Mouse (Mus musculus): Measurements from ENCODE around the gene Gstm3. TPM values are rescaled to one million over a fixed set of nuclear protein-coding genes. Genes with fewer than 3 reads are reported as not detected.

Gene Gstm3
- polyA plus RNA-seq, 1 experiment from 2014 or later: 54.0 TPM

DNA sequence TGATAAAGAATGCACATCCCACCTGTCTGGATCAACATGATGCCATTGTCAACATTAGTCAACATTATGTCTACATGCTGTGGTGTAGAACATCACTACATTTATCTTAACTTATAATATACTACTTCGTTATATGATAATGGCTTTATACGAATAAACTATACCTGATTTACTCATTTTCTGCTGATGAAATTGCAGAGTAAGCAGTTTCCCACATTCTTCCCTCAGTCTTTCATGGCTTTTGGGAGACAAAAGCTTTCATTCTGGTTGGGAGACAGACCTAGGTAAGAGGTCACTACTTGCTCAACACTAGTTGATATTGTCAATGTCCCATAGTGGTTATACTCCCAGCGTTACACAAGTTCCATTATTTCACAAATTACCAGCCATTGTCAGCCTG is 43.7 kb downstream of the Gstm3 start:
- H3K9ac ChIP-seq (ENCODE audit: low read length): no peak overlapping the region
- no peaks in the 10 kb centered on the region for H3K9me3 ChIP-seq (ENCODE audit: control insufficient read depth, low read length)
- no peaks in the 10 kb centered on the region for H3K4me1 ChIP-seq (replicated peaks; ENCODE audit: control insufficient read depth, insufficient read depth)
- DNase-seq (ENCODE audit: low spot score) (no peak), ATAC-seq (ENCODE audit: low FRiP score, low TSS enrichment) (no peak)
- TF ChIP-seq CTCF (IDR thresholded peaks at IDR 0.05; ENCODE audit: low read depth) (no peak), EP300 (optimal IDR thresholded peaks at IDR 0.05) (no peak)
- H3K27me3 ChIP-seq (ENCODE audit: control insufficient read depth, insufficient read depth, low read length): no peaks in the 10 kb centered on the region
- H3K36me3 ChIP-seq (ENCODE audit: control insufficient read depth, insufficient read depth, low read length): no peaks in the 10 kb centered on the region
- WGBS: 86% methylated on average over 3 of the region's 3 CpGs
- no peak overlapping the region for H3K4me2 ChIP-seq (replicated peaks; ENCODE audit: low read depth)
- no peak overlapping the region for H3K27ac ChIP-seq (replicated peaks)
- no peak overlapping the region for H3K4me3 ChIP-seq (ENCODE audit: low read depth, low read length)

DNA sequence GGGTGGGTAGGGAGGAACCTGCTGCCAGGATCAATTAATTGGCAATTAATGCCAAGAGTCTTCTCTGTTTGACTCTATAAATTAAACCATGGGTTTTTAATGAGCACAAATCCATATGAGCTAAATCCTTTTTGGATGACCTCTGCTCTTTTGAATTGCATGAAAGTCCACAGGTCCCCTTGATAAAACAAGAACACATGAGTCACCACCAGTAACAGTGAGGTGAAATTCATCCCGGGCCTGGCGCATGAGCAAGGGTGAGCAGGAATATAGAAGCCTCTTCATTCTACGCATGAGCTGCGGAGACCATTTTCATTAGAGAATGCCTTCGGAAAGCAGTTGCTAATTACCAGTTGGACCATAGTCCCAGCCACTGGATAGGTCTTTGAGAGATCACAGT is 48.7 kb downstream of the Gstm3 start:
- Histone ChIP-seq H3K36me3 (ENCODE audit: control insufficient read depth, insufficient read depth, low read length) (no peaks in the 10 kb centered on the region), H3K4me2 (replicated peaks; ENCODE audit: low read depth) (no peak overlapping the region), H3K27me3 (ENCODE audit: control insufficient read depth, insufficient read depth, low read length) (no peaks in the 10 kb centered on the region), H3K27ac (replicated peaks) (no peak overlapping the region), H3K9me3 (ENCODE audit: control insufficient read depth, low read length) (no peaks in the 10 kb centered on the region), H3K4me1 (replicated peaks; ENCODE audit: control insufficient read depth, insufficient read depth) (no peaks in the 10 kb centered on the region), H3K4me3 (ENCODE audit: low read depth, low read length) (no peak overlapping the region), H3K9ac (ENCODE audit: low read length) (no peak overlapping the region)
- 84% methylated on average over 5 of the region's 5 CpGs for WGBS
- TF ChIP-seq CTCF (IDR thresholded peaks at IDR 0.05; ENCODE audit: low read depth) (no peak), EP300 (optimal IDR thresholded peaks at IDR 0.05) (no peak)
- no peak for ATAC-seq (ENCODE audit: low FRiP score, low TSS enrichment)
- DNase-seq (ENCODE audit: low spot score): no peak

DNA sequence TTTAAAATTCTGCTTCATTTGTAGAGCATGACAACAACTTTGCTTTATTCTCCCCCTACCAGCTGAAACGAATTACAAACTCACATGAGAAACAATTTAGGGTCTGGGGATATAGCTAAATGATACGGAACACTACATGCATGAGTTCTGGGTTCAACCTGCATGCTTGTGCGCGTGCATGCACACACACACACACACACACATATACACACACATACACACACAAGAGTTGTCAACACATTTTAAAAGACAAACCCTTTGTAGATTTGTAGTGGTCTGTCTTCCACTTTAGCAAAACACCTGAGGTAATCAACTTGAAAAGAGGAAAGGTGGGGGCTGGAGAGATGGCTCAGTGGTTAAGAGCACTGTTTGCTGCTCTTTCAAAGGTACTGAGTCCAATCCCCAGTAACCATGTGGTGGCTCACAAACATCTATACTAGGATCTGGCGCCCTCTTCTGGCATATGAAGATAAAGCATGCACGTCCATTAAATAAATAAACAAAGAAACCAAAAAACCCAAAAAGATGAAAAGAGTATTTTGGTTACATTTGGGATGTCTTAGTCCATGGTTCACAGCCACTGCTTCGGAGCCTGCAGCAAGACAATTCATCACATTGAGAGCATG is 51.2 kb downstream of the Gstm3 start:
- Histone ChIP-seq H3K4me3 (ENCODE audit: low read depth, low read length) (no peak overlapping the region), H3K36me3 (ENCODE audit: control insufficient read depth, insufficient read depth, low read length) (no peaks in the 10 kb centered on the region), H3K4me1 (replicated peaks; ENCODE audit: control insufficient read depth, insufficient read depth) (no peaks in the 10 kb centered on the region), H3K4me2 (replicated peaks; ENCODE audit: low read depth) (no peak overlapping the region), H3K27ac (replicated peaks) (no peak overlapping the region), H3K27me3 (ENCODE audit: control insufficient read depth, insufficient read depth, low read length) (no peaks in the 10 kb centered on the region), H3K9ac (ENCODE audit: low read length) (no peak overlapping the region), H3K9me3 (ENCODE audit: control insufficient read depth, low read length) (no peaks in the 10 kb centered on the region)
- TF ChIP-seq CTCF (IDR thresholded peaks at IDR 0.05; ENCODE audit: low read depth): peak; percentile 91
- TF ChIP-seq EP300 (optimal IDR thresholded peaks at IDR 0.05): no peak
- ATAC-seq (ENCODE audit: low FRiP score, low TSS enrichment): peak; percentile 61
- peak; percentile 59 for DNase-seq (ENCODE audit: low spot score)
- 54% methylated on average over 7 of the region's 7 CpGs for WGBS

DNA sequence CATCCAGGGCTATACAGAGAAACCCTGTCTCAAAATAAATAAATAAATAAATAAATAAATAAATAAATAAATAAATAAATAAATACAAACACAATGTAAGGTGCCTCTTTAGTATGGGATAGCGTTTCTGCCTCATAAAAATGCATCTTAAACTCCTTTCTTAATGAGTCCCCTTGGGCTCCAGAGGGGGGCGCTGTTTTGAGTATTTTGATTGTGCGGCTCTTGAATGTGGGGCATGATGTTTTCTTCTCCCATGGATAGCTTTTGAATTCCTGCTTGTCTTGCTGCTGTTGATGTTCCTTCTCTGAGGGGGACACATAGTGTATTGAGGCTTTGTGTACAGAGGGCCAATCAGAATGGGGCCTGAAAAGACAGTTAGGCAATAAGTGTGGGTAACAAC is 52.0 kb downstream of the Gstm3 start:
- DNase-seq (ENCODE audit: low spot score): no peak
- no peak overlapping the region for H3K27ac ChIP-seq (replicated peaks)
- WGBS: 79% methylated on average over 3 of the region's 3 CpGs

DNA sequence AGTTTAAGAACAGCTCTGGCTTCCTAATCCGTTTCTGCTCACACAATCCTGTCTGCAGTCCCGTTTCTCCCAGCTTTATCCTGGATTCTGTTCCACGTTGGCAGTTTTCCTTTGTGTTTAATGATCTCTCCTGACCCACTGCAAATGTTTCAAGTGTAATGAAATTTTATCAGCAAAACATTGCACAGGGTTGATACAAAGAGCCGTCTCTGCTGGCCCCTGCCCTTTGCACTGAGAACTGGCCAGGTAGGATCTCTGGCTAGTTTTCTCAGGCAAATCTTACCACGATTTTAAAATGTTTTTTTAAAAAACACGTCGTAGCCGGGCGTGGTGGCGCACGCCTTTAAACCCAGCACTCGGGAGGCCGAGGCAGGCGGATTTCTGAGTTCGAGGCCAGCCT is 52.4 kb downstream of the Gstm3 start:
- ATAC-seq (ENCODE audit: low FRiP score, low TSS enrichment) (no peak), DNase-seq (ENCODE audit: low spot score) (no peak)
- Histone ChIP-seq H3K27ac (replicated peaks) (0 out of 2 replicates have a peak overlapping the region, but pooled peaks have one; percentile 40), H3K4me3 (ENCODE audit: low read depth, low read length) (no peak overlapping the region), H3K9me3 (ENCODE audit: control insufficient read depth, low read length) (no peaks in the 10 kb centered on the region), H3K9ac (ENCODE audit: low read length) (no peak overlapping the region), H3K27me3 (ENCODE audit: control insufficient read depth, insufficient read depth, low read length) (no peaks in the 10 kb centered on the region), H3K4me2 (replicated peaks; ENCODE audit: low read depth) (no peak overlapping the region), H3K4me1 (replicated peaks; ENCODE audit: control insufficient read depth, insufficient read depth) (no peaks in the 10 kb centered on the region), H3K36me3 (ENCODE audit: control insufficient read depth, insufficient read depth, low read length) (no peaks in the 10 kb centered on the region)
- 65% methylated on average over 15 of the region's 15 CpGs for WGBS
- TF ChIP-seq CTCF (IDR thresholded peaks at IDR 0.05; ENCODE audit: low read depth): no peak
- TF ChIP-seq EP300 (optimal IDR thresholded peaks at IDR 0.05): no peak

More for the DNA sequence above, 52.0 kb downstream of the Gstm3 start:
- Histone ChIP-seq H3K27me3 (ENCODE audit: control insufficient read depth, insufficient read depth, low read length) (no peaks in the 10 kb centered on the region), H3K4me2 (replicated peaks; ENCODE audit: low read depth) (no peak overlapping the region), H3K36me3 (ENCODE audit: control insufficient read depth, insufficient read depth, low read length) (no peaks in the 10 kb centered on the region), H3K9ac (ENCODE audit: low read length) (no peak overlapping the region), H3K4me1 (replicated peaks; ENCODE audit: control insufficient read depth, insufficient read depth) (no peaks in the 10 kb centered on the region), H3K4me3 (ENCODE audit: low read depth, low read length) (no peak overlapping the region), H3K9me3 (ENCODE audit: control insufficient read depth, low read length) (no peaks in the 10 kb centered on the region)
- no peak for ATAC-seq (ENCODE audit: low FRiP score, low TSS enrichment)
- TF ChIP-seq CTCF (IDR thresholded peaks at IDR 0.05; ENCODE audit: low read depth): peak; percentile 55
- TF ChIP-seq EP300 (optimal IDR thresholded peaks at IDR 0.05): no peak

Other genes starting within 250 kb of the Gstm3 start
- gene Csf1, start 208.8 kb downstream of the Gstm3 start, polyA plus RNA-seq (2015; fragmentation: Nextera tagmentation; extraction: Ambion mirVana): 13.1 and 14.7 TPM in 2 replicates
- gene Eps8l3, start 92.1 kb downstream of the Gstm3 start, polyA plus RNA-seq (2015; fragmentation: Nextera tagmentation; extraction: Ambion mirVana): 29.2 and 29.8 TPM in 2 replicates
- gene Gstm5, start 73.5 kb downstream of the Gstm3 start, polyA plus RNA-seq (2015; fragmentation: Nextera tagmentation; extraction: Ambion mirVana): 249 and 273 TPM in 2 replicates
- 12.4 and 15.9 TPM in 2 replicates for gene Gstm7, start 37.5 kb downstream of the Gstm3 start, polyA plus RNA-seq (2015; fragmentation: Nextera tagmentation; extraction: Ambion mirVana)
- gene Gstm6, start 25.5 kb downstream of the Gstm3 start, polyA plus RNA-seq (2015; fragmentation: Nextera tagmentation; extraction: Ambion mirVana): 13.7 and 15.8 TPM in 2 replicates
- 189 and 195 TPM in 2 replicates for gene Gstm2, start 17.2 kb upstream of the Gstm3 start, polyA plus RNA-seq (2015; fragmentation: Nextera tagmentation; extraction: Ambion mirVana)
- gene Gstm1, start 48.7 kb upstream of the Gstm3 start, polyA plus RNA-seq (2015; fragmentation: Nextera tagmentation; extraction: Ambion mirVana): 892 and 954 TPM in 2 replicates
- gene Gstm4, start 75.6 kb upstream of the Gstm3 start, polyA plus RNA-seq (2015; fragmentation: Nextera tagmentation; extraction: Ambion mirVana): 19.4 and 19.6 TPM in 2 replicates
- 20.2 and 20.7 TPM in 2 replicates for gene Ampd2, start 117.4 kb upstream of the Gstm3 start, polyA plus RNA-seq (2015; fragmentation: Nextera tagmentation; extraction: Ambion mirVana)
- 0.59 and 0.71 TPM in 2 replicates for gene Gnat2, start 123.5 kb upstream of the Gstm3 start, polyA plus RNA-seq (2015; fragmentation: Nextera tagmentation; extraction: Ambion mirVana)
- gene Gnai3, start 176.9 kb upstream of the Gstm3 start, polyA plus RNA-seq (2015; fragmentation: Nextera tagmentation; extraction: Ambion mirVana): 107 and 112 TPM in 2 replicates
- 0.11 TPM in 2 replicates for gene Gpr61, start 185.6 kb upstream of the Gstm3 start, polyA plus RNA-seq (2015; fragmentation: Nextera tagmentation; extraction: Ambion mirVana)
- 3.0 and 3.5 TPM in 2 replicates for gene Amigo1, start 217.1 kb upstream of the Gstm3 start, polyA plus RNA-seq (2015; fragmentation: Nextera tagmentation; extraction: Ambion mirVana)
- 5.5 TPM in 2 replicates for gene Cyb561d1, start 231.9 kb upstream of the Gstm3 start, polyA plus RNA-seq (2015; fragmentation: Nextera tagmentation; extraction: Ambion mirVana)
- 4.3 and 4.8 TPM in 2 replicates for gene Atxn7l2, start 241.7 kb upstream of the Gstm3 start, polyA plus RNA-seq (2015; fragmentation: Nextera tagmentation; extraction: Ambion mirVana)